Mouse (Mus musculus) natural killer cell, adult 2 months (primary cell): Measurements from ENCODE around the gene Trappc6b.
A peak's percentile ranks its signal among the peaks of the same experiment; 100 is the strongest.
"Not testable (repeated sequence)": the region's sequence is repeated elsewhere in the genome, so short reads cannot be mapped to it uniquely, and the experiment has no call there.

Experiments
- DNase-seq, 2 experiments: peaks; one replicate each; pipeline ENCODE4 v3.0.0; 2022; ENCODE audit warnings: low spot score in 2 of 2

Gene Trappc6b

GRCm38 (mm10) chr12:59060993-59061595, at the start of gene Trappc6b:
Gene Trappc6b, minus strand, starts transcription at chr12:59061472.
- DNase-seq: peak; percentile 75 to 76

GRCm38 (mm10) chr12:59107926-59108325, 46.7 kb upstream of the Trappc6b start:
- DNase-seq: no peak

- no peak for DNase-seq
Measured at GRCm38 (mm10) chr12:59106491-59106890, 45.2 kb upstream of the Trappc6b start.

- no peak for DNase-seq
Measured at GRCm38 (mm10) chr12:59105914-59106313, 44.6 kb upstream of the Trappc6b start.

GRCm38 (mm10) chr12:59104771-59105170, 43.5 kb upstream of the Trappc6b start:
- DNase-seq: peak in 1 of 2 experiments; percentile 19

GRCm38 (mm10) chr12:59095104-59096025, 34.1 kb upstream of the Trappc6b start, which contains the start of gene Mia2:
Gene Mia2, plus strand, starts transcription at chr12:59095799.
- DNase-seq: no peak

GRCm38 (mm10) chr12:59093543-59093942, 32.3 kb upstream of the Trappc6b start:
- DNase-seq: no peak

- DNase-seq: no peak
Measured at GRCm38 (mm10) chr12:59086171-59086570, 24.9 kb upstream of the Trappc6b start.

- no peak for DNase-seq
Measured at GRCm38 (mm10) chr12:59084446-59084845, 23.2 kb upstream of the Trappc6b start.

GRCm38 (mm10) chr12:59080461-59080860, 19.2 kb upstream of the Trappc6b start:
- DNase-seq: no peak

- DNase-seq: no peak
Measured at GRCm38 (mm10) chr12:59077883-59078282, 16.6 kb upstream of the Trappc6b start.

GRCm38 (mm10) chr12:59076996-59077395, 15.7 kb upstream of the Trappc6b start:
- no peak for DNase-seq

- DNase-seq: no peak
Measured at GRCm38 (mm10) chr12:59074052-59074451, 12.8 kb upstream of the Trappc6b start.

- no peak for DNase-seq
Measured at GRCm38 (mm10) chr12:59072286-59072685, 11.0 kb upstream of the Trappc6b start.

GRCm38 (mm10) chr12:59068791-59069190, 7.5 kb upstream of the Trappc6b start:
- DNase-seq: no peak

GRCm38 (mm10) chr12:59067095-59067494, 5.8 kb upstream of the Trappc6b start:
- DNase-seq: no peak

- DNase-seq: peak; percentile 96 to 97
Measured at GRCm38 (mm10) chr12:59066448-59067077, 5.3 kb upstream of the Trappc6b start, which contains the start of gene Pnn. Gene Pnn, plus strand, starts transcription at chr12:59066884.

GRCm38 (mm10) chr12:59065776-59066175, 4.5 kb upstream of the Trappc6b start:
- no peak for DNase-seq

- DNase-seq: no peak
Measured at GRCm38 (mm10) chr12:59064837-59065236, 3.6 kb upstream of the Trappc6b start.

GRCm38 (mm10) chr12:59060322-59060721, 950 bp downstream of the Trappc6b start:
- no peak for DNase-seq

- not testable (repeated sequence) for DNase-seq
Measured at GRCm38 (mm10) chr12:59058242-59058641, 3.0 kb downstream of the Trappc6b start.

- no peak for DNase-seq
Measured at GRCm38 (mm10) chr12:59056222-59056621, 5.0 kb downstream of the Trappc6b start.
